Comparison of ENCODE assay signal across 9 mouse cellular contexts in genomic region chr9:46163430-46163829, GRCm38 (mm10).
DNase-seq lines count a peak whose midpoint lies in the region; ATAC-seq and TF ChIP-seq lines count a peak whose summit lies in the region.
"Had no signal": no experiment of that assay in that cellular context is flagged by ENCODE, and none has a peak within 500 bp of the region (broad histone marks: within the 10 kb centered on the region; RNA-seq: fewer than 3 reads in every experiment).

No protein-coding gene starts in this region.

- H3K4me3 ChIP-seq in liver, postnatal 0 days (ENCODE audit: low read depth, low read length) = no peak overlapping the region
- H3K4me3 ChIP-seq in liver, embryonic 12.5 days = no peak overlapping the region
- no peak overlapping the region for H3K4me3 ChIP-seq in kidney, embryonic 16.5 days (ENCODE audit: low read length)
- no peak overlapping the region for H3K4me3 ChIP-seq in stomach, embryonic 16.5 days (replicated peaks; ENCODE audit: low read length)

- H3K36me3 ChIP-seq in liver, postnatal 0 days (replicated peaks; ENCODE audit: insufficient read depth, low read length) = 0 out of 2 replicates have a peak, but pooled peaks cover 5% of the 10 kb centered on the region
- 0 out of 2 replicates have a peak, but pooled peaks cover 3% of the 10 kb centered on the region for H3K36me3 ChIP-seq in liver, embryonic 12.5 days
- peaks cover 3% of the 10 kb centered on the region; the same call in 1 of the 2 replicates for H3K36me3 ChIP-seq in kidney, embryonic 16.5 days (ENCODE audit: insufficient read depth, low read length)
- H3K36me3 ChIP-seq in stomach, embryonic 16.5 days (ENCODE audit: control insufficient read depth, insufficient read depth, low read length) = no peaks in the 10 kb centered on the region

- no peaks in the 10 kb centered on the region for H3K27me3 ChIP-seq in liver, postnatal 0 days (ENCODE audit: insufficient read depth, low read length)
- no peaks in the 10 kb centered on the region for H3K27me3 ChIP-seq in liver, embryonic 12.5 days (replicated peaks)
- no peaks in the 10 kb centered on the region for H3K27me3 ChIP-seq in kidney, embryonic 16.5 days (ENCODE audit: insufficient read depth, low read length)
- H3K27me3 ChIP-seq in stomach, embryonic 16.5 days (ENCODE audit: control insufficient read depth, insufficient read depth, low read length) = no peaks in the 10 kb centered on the region

- TF ChIP-seq EP300 in liver, postnatal 0 days (IDR thresholded peaks at IDR 0.05; ENCODE audit: low read depth) = no peak

- peak; percentile 49 to 85 for DNase-seq in adrenal gland, adult (ENCODE audit: inconsistent age in 2 of 2, low spot score in 1 of 2)
- DNase-seq in adrenal gland, adult 8-10 months = no peak
- no peak for DNase-seq in liver, postnatal 0 days
- DNase-seq in urinary bladder, postnatal 25 days (ENCODE audit: low spot score) = no peak

- peak; percentile 43; the same call in 1 of the 2 replicates for ATAC-seq in liver, postnatal 0 days
- no peak for ATAC-seq in liver, embryonic 12.5 days
- no peak for ATAC-seq in kidney, embryonic 16.5 days (ENCODE audit: low FRiP score, low TSS enrichment)
- ATAC-seq in stomach, embryonic 16.5 days (ENCODE audit: insufficient read depth, low FRiP score) = no peak
- ATAC-seq in granulocyte monocyte progenitor cell, adult 5-6 weeks (replicated peaks; ENCODE audit: poor library complexity, severe bottlenecking) = no peak

- H3K27ac ChIP-seq in liver, postnatal 0 days (ENCODE audit: low read depth) = peak overlapping the region; percentile 68
- H3K27ac ChIP-seq in liver, embryonic 12.5 days = no peak overlapping the region
- H3K27ac ChIP-seq in kidney, embryonic 16.5 days (ENCODE audit: low read length) = peak overlapping the region; percentile 51
- H3K27ac ChIP-seq in stomach, embryonic 16.5 days (ENCODE audit: low read length) = peak overlapping the region; percentile 7; the same call in 1 of the 2 replicates

- WGBS in liver, postnatal 0 days (ENCODE audit: insufficient replicate concordance) = 63% methylated on average over 8 of the region's 8 CpGs
- 68% methylated on average over 8 of the region's 8 CpGs for WGBS in liver, embryonic 12.5 days (ENCODE audit: insufficient replicate concordance)
- WGBS in kidney, embryonic 16.5 days = 54% methylated on average over 8 of the region's 8 CpGs
- 44% methylated on average over 8 of the region's 8 CpGs for whole genome bisulfite sequencing in stomach, embryonic 16.5 days

- no peaks in the 10 kb centered on the region for H3K9me3 ChIP-seq in liver, postnatal 0 days (ENCODE audit: low read length)
- no peaks in the 10 kb centered on the region for H3K9me3 ChIP-seq in liver, embryonic 12.5 days (replicated peaks)
- no peaks in the 10 kb centered on the region for H3K9me3 ChIP-seq in kidney, embryonic 16.5 days (ENCODE audit: low read length)
- H3K9me3 ChIP-seq in stomach, embryonic 16.5 days (replicated peaks; ENCODE audit: control insufficient read depth, low read length) = no peaks in the 10 kb centered on the region

- no peak for TF ChIP-seq CTCF in liver, postnatal 0 days (IDR thresholded peaks at IDR 0.05; ENCODE audit: low read depth)

- H3K9ac ChIP-seq in liver, postnatal 0 days (replicated peaks) = no peak overlapping the region
- no peak overlapping the region for H3K9ac ChIP-seq in liver, embryonic 12.5 days
- no peak overlapping the region for H3K9ac ChIP-seq in kidney, embryonic 16.5 days (replicated peaks; ENCODE audit: low read length)
- H3K9ac ChIP-seq in stomach, embryonic 16.5 days (ENCODE audit: low read length) = no peak overlapping the region

- no peak overlapping the region for H3K4me2 ChIP-seq in liver, postnatal 0 days (ENCODE audit: low read depth, low read length)
- H3K4me2 ChIP-seq in liver, embryonic 12.5 days = no peak overlapping the region
- no peak overlapping the region for H3K4me2 ChIP-seq in kidney, embryonic 16.5 days (replicated peaks; ENCODE audit: low read depth, low read length)
- H3K4me2 ChIP-seq in stomach, embryonic 16.5 days (ENCODE audit: low read depth, low read length) = no peak overlapping the region
- H3K4me2 ChIP-seq: midbrain, embryonic 11.5 days had no signal

- peaks cover 3% of the 10 kb centered on the region; the same call in 1 of the 2 replicates for H3K4me1 ChIP-seq in liver, postnatal 0 days (ENCODE audit: insufficient read depth)
- no peaks in the 10 kb centered on the region for H3K4me1 ChIP-seq in liver, embryonic 12.5 days
- H3K4me1 ChIP-seq in kidney, embryonic 16.5 days (ENCODE audit: insufficient read depth, low read length) = peaks cover under 1% of the 10 kb centered on the region
- H3K4me1 ChIP-seq in stomach, embryonic 16.5 days (ENCODE audit: control insufficient read depth, insufficient read depth, low read length) = peaks cover 3% of the 10 kb centered on the region; the same call in 1 of the 2 replicates

Comparison
In these comparisons a context has a peak if more than half of its experiments do, and no peak if none do; other contexts are left out.
1. DNase-seq: peak in adrenal gland, adult (2 of 2); none in adrenal gland, adult 8-10 months (single experiment), liver, postnatal 0 days (single experiment) and urinary bladder, postnatal 25 days (single experiment).